Mouse (Mus musculus): Measurements from ENCODE around the gene Fntb. TPM values are rescaled to one million over a fixed set of nuclear protein-coding genes. Genes with fewer than 3 reads are reported as not detected.

The Fntb gene
- polyA plus RNA-seq, 1 experiment from 2014 or later, result 24.4 TPM

- TF ChIP-seq CTCF (IDR thresholded peaks at IDR 0.05; ENCODE audit: low read depth), result no peak
- DNase-seq (ENCODE audit: low spot score) (no peak), ATAC-seq (replicated peaks; ENCODE audit: low FRiP score, low read depth) (no peak)
- Histone ChIP-seq H3K4me2 (ENCODE audit: low read length) (no peak overlapping the region), H3K9me3 (replicated peaks; ENCODE audit: low read length) (no peaks in the 10 kb centered on the region), H3K9ac (ENCODE audit: low read depth, low read length) (no peak overlapping the region), H3K4me1 (replicated peaks; ENCODE audit: insufficient read depth, low read length) (peaks cover 4% of the 10 kb centered on the region; the same call in 1 of the 2 replicates), H3K27me3 (ENCODE audit: insufficient read depth, low read length) (no peaks in the 10 kb centered on the region), H3K27ac (no peak overlapping the region), H3K36me3 (ENCODE audit: insufficient read depth, low read length) (no peaks in the 10 kb centered on the region), H3K4me3 (replicated peaks; ENCODE audit: low read depth, low read length) (no peak overlapping the region)
- WGBS, result 88% methylated on average over 1 of the region's 1 CpGs
These were observed 140.9 kb downstream of the Fntb start for GRCm38 (mm10) chr12:76906278-76906677.

- DNase-seq (ENCODE audit: low spot score) (no peak), ATAC-seq (replicated peaks; ENCODE audit: low FRiP score, low read depth) (no peak)
- Histone ChIP-seq H3K9me3 (replicated peaks; ENCODE audit: low read length) (no peaks in the 10 kb centered on the region), H3K4me2 (ENCODE audit: low read length) (no peak overlapping the region), H3K27ac (no peak overlapping the region), H3K27me3 (ENCODE audit: insufficient read depth, low read length) (no peaks in the 10 kb centered on the region), H3K9ac (ENCODE audit: low read depth, low read length) (no peak overlapping the region), H3K36me3 (ENCODE audit: insufficient read depth, low read length) (no peaks in the 10 kb centered on the region), H3K4me3 (replicated peaks; ENCODE audit: low read depth, low read length) (no peak overlapping the region), H3K4me1 (replicated peaks; ENCODE audit: insufficient read depth, low read length) (peaks cover 4% of the 10 kb centered on the region; the same call in 1 of the 2 replicates)
- TF ChIP-seq CTCF (IDR thresholded peaks at IDR 0.05; ENCODE audit: low read depth), result no peak
- 83% methylated on average over 5 of the region's 5 CpGs for WGBS
These were observed 143.8 kb downstream of the Fntb start for GRCm38 (mm10) chr12:76909218-76909617.

- Histone ChIP-seq H3K9ac (ENCODE audit: low read depth, low read length) (no peak overlapping the region), H3K4me2 (ENCODE audit: low read length) (no peak overlapping the region), H3K4me3 (replicated peaks; ENCODE audit: low read depth, low read length) (no peak overlapping the region), H3K4me1 (replicated peaks; ENCODE audit: insufficient read depth, low read length) (peaks cover 4% of the 10 kb centered on the region; the same call in 1 of the 2 replicates), H3K27me3 (ENCODE audit: insufficient read depth, low read length) (no peaks in the 10 kb centered on the region), H3K27ac (no peak overlapping the region), H3K36me3 (ENCODE audit: insufficient read depth, low read length) (no peaks in the 10 kb centered on the region), H3K9me3 (replicated peaks; ENCODE audit: low read length) (no peaks in the 10 kb centered on the region)
- WGBS, result 68% methylated on average over 11 of the region's 11 CpGs
- 0 out of 2 replicates have a peak, but pooled peaks have one; percentile 55 for ATAC-seq (replicated peaks; ENCODE audit: low FRiP score, low read depth)
- no peak for DNase-seq (ENCODE audit: low spot score)
- no peak for TF ChIP-seq CTCF (IDR thresholded peaks at IDR 0.05; ENCODE audit: low read depth)
These were observed 145.0 kb downstream of the Fntb start for GRCm38 (mm10) chr12:76910258-76910940.

- Histone ChIP-seq H3K27me3 (ENCODE audit: insufficient read depth, low read length) (no peaks in the 10 kb centered on the region), H3K4me1 (replicated peaks; ENCODE audit: insufficient read depth, low read length) (peaks cover 4% of the 10 kb centered on the region; the same call in 1 of the 2 replicates), H3K36me3 (ENCODE audit: insufficient read depth, low read length) (no peaks in the 10 kb centered on the region), H3K9ac (ENCODE audit: low read depth, low read length) (no peak overlapping the region), H3K9me3 (replicated peaks; ENCODE audit: low read length) (no peaks in the 10 kb centered on the region), H3K4me3 (replicated peaks; ENCODE audit: low read depth, low read length) (no peak overlapping the region), H3K27ac (no peak overlapping the region), H3K4me2 (ENCODE audit: low read length) (no peak overlapping the region)
- DNase-seq (ENCODE audit: low spot score) (no peak), ATAC-seq (replicated peaks; ENCODE audit: low FRiP score, low read depth) (no peak)
- 55% methylated on average over 16 of the region's 16 CpGs for WGBS
- TF ChIP-seq CTCF (IDR thresholded peaks at IDR 0.05; ENCODE audit: low read depth), result no peak
These were observed 145.9 kb downstream of the Fntb start for GRCm38 (mm10) chr12:76911171-76911726.

GRCm38 (mm10) chr12:76912193-76912592 is 146.8 kb downstream of the Fntb start:
- ATAC-seq (replicated peaks; ENCODE audit: low FRiP score, low read depth) (no peak), DNase-seq (ENCODE audit: low spot score) (no peak)
- Histone ChIP-seq H3K9ac (ENCODE audit: low read depth, low read length) (no peak overlapping the region), H3K27ac (no peak overlapping the region), H3K27me3 (ENCODE audit: insufficient read depth, low read length) (no peaks in the 10 kb centered on the region), H3K36me3 (ENCODE audit: insufficient read depth, low read length) (no peaks in the 10 kb centered on the region), H3K4me2 (ENCODE audit: low read length) (no peak overlapping the region), H3K9me3 (replicated peaks; ENCODE audit: low read length) (no peaks in the 10 kb centered on the region), H3K4me3 (replicated peaks; ENCODE audit: low read depth, low read length) (no peak overlapping the region), H3K4me1 (replicated peaks; ENCODE audit: insufficient read depth, low read length) (peaks cover 4% of the 10 kb centered on the region; the same call in 1 of the 2 replicates)
- WGBS, result 68% methylated on average over 9 of the region's 9 CpGs
- TF ChIP-seq CTCF (IDR thresholded peaks at IDR 0.05; ENCODE audit: low read depth), result no peak

GRCm38 (mm10) chr12:76916163-76916562 is 150.8 kb downstream of the Fntb start:
- Histone ChIP-seq H3K4me3 (replicated peaks; ENCODE audit: low read depth, low read length) (no peak overlapping the region), H3K4me1 (replicated peaks; ENCODE audit: insufficient read depth, low read length) (no peaks in the 10 kb centered on the region), H3K27ac (no peak overlapping the region), H3K4me2 (ENCODE audit: low read length) (no peak overlapping the region), H3K9me3 (replicated peaks; ENCODE audit: low read length) (no peaks in the 10 kb centered on the region), H3K9ac (ENCODE audit: low read depth, low read length) (no peak overlapping the region), H3K27me3 (ENCODE audit: insufficient read depth, low read length) (no peaks in the 10 kb centered on the region), H3K36me3 (ENCODE audit: insufficient read depth, low read length) (no peaks in the 10 kb centered on the region)
- no peak for TF ChIP-seq CTCF (IDR thresholded peaks at IDR 0.05; ENCODE audit: low read depth)
- ATAC-seq (replicated peaks; ENCODE audit: low FRiP score, low read depth) (no peak), DNase-seq (ENCODE audit: low spot score) (no peak)
- 88% methylated on average over 11 of the region's 11 CpGs for WGBS

Measured in kidney, postnatal 0 days (tissue).